Mouse (Mus musculus) neutrophil, adult 65 days (primary cell): ENCODE data around the gene Zfp592. TPM values are rescaled to one million over a fixed set of nuclear protein-coding genes. Genes with fewer than 3 reads are reported as not detected.

ENCODE experiments used
- total RNA-seq: library from RNA; stranded (reverse); gene quantifications from 2 replicates; pipeline ENCODE4 v1.2.4, GENCODE M21; 2023

Zfp592 gene
- 32.1 and 42.5 TPM in 2 replicates for total RNA-seq

DNA sequence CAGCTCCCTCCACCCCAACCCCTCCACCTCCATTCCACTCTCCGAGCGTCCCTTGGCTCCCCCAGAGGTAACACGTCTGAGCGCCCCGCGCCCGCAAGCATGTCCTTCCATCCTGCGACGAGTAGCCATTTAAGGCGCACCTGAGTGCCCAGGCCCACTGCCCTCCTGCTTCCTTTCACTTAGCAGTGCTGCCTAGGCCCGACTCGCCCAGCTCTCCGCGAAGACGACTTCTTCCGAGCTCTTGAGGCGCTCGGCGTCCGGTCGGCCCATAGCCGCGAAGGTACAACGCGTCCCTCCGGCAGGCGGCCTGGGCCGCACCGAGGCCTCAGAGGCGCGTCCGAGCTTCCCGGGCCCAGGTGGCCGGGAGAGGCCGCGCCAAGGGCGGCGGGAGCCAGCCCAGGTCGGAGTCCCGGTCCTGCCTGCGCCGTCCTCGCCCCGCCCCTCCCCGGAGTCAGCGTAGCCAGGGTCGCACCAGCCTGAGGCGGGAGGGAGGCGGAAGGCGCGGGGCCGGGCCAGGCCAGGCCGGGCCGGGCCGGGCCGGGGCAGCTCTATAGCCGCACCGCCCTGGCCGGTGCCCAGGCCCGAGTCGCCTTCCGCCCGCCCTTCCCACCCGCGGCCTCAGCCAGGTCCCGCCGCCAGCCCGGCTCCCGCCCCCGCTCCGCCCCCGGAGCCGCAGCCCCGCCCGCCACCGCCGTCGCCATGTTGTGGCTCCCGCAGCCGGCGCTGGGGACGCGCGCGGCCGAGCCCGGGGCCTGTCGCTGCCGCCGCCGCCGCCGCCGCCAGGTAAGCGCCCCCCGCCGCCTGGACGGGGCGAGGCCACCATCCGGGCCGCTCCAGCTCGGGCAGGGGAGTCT, at the start of gene Zfp592:
Gene Zfp592, plus strand, starts transcription at position 702 of the 854 bp plus-strand sequence.

DNA sequence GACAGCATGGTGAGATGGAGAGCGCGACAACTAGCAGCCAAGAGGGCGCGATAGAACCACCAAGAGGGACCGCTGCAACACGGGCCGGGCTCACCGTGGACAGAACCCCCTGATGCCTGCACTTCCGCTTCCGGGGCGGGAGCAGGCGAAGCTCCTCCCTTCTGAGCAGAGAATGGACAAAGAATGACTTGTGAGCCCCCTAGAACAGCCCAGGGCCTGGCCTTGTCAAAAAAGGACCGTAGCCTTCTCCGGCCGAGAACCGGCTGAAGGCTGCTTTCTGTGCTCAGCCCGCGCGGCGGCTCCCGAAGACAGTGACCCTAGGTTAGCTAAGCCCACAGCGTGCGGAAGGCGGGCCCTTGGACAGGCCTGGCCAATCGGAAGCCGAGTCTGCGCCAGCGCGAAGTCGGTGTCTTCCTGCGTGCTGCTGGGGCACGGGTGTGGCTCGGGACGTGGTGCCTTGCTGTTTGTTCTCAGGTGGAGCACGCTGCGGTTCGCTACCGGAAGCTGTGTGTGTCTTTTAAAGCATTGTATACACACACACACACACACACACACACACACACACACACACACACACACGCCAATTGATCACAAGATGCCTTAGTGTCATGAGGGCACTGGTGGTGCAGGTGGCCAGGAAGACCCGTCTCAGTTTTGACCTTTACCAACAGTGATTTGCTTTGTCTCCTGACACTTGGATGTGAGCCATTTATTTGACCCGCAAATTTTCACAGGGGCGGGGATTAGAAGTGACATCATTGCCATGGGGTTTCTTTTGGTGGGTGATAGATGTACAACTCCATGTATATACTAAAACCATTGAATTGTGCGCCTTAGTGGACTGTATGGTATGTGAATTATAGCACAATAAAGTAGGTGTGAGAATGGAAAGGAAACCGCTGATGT, 45.8 kb upstream of the Zfp592 start, which contains the start of gene Sec11a:
Gene Sec11a, minus strand, starts transcription at position 336 of the 906 bp plus-strand sequence.

DNA sequence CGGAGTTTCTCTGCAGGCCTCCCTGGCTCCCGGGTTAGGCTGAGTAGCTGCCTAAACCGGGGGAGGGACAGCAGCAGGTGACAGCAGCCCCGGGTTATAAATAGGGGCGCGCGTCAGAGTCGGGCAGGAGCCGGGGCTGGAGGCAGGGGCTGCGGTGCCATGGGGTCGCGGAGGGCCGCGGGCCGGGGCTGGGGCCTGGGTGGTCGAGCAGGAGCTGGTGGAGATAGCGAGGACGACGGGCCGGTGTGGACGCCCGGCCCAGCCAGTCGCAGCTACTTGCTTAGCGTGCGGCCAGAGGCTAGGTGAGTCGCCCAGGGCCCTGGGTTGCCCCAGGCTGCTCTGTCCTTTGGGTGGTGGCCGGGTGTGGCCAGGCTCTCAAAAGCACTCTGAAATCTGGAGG, 64.0 kb downstream of the Zfp592 start, which contains the start of gene Alpk3:
Gene Alpk3, plus strand, starts transcription at position 130 of the 400 bp plus-strand sequence.

Other genes with a start within 250 kb of the Zfp592 start
- 834 and 1,089 TPM in 2 replicates for gene Iqgap1, start 167.7 kb upstream of the Zfp592 start, total RNA-seq
- 4.5 and 5.5 TPM in 2 replicates for gene Zscan2, start 132.8 kb upstream of the Zfp592 start, total RNA-seq
- 4.4 and 6.6 TPM in 2 replicates for gene Wdr73, start 92.4 kb upstream of the Zfp592 start, total RNA-seq
- 2.4 and 6.3 TPM in 2 replicates for gene Nmb, start 88.6 kb upstream of the Zfp592 start, total RNA-seq
- 36.5 and 54.8 TPM in 2 replicates for gene Sec11a, start 45.9 kb upstream of the Zfp592 start, total RNA-seq
- 0.20 and 0.32 TPM in 2 replicates for gene Alpk3, start 63.9 kb downstream of the Zfp592 start, total RNA-seq
- gene Slc28a1, start 121.1 kb downstream of the Zfp592 start, total RNA-seq: not detected in 2 replicates
- 17.3 and 17.6 TPM in 2 replicates for gene Pde8a, start 219.9 kb downstream of the Zfp592 start, total RNA-seq